Mouse (Mus musculus) cerebellum, postnatal 25 days (tissue): Measurements from ENCODE around the gene Nup54.

Source experiments
- DNase-seq, 2 experiments: peaks; one replicate each; pipeline ENCODE4 v3.0.0; 2021; ENCODE audit warnings: mixed read lengths in 2 of 2

Nup54 gene

DNA sequence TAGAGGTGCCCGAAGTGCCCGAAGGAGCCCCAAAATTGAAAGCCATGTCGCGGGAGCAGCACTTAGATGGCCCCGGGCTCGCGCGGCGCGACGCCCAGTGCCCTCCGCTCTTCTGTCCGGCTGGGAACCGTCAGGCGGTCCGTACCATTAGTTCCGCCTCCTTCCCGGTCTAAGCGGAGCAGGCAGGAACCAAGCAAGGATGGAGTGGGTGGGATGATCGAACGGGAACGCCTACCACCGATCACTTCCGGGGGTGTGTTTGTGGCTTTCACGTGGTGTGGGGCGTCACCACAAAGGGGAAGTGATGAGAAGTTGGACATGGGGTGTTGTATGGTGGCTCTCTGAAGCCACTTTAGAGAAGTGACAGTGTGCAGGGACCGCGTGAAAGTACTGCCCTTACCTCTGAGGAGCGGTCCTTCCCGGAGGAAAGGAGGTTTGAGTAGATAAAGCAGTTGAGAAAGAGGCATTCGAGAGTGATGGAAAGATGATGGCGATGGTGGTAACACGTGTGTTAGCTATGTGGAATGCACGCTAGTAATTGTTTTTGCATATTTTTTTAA, at the start of gene Nup54:
Nup54 (minus strand) TSS at position 195 of the 560 bp plus-strand sequence.
- DNase-seq = peak; percentile 94

- DNase-seq = no peak
Observed at GRCm38 (mm10) chr5:92472863-92473262, 37.8 kb upstream of the Nup54 start.

DNA sequence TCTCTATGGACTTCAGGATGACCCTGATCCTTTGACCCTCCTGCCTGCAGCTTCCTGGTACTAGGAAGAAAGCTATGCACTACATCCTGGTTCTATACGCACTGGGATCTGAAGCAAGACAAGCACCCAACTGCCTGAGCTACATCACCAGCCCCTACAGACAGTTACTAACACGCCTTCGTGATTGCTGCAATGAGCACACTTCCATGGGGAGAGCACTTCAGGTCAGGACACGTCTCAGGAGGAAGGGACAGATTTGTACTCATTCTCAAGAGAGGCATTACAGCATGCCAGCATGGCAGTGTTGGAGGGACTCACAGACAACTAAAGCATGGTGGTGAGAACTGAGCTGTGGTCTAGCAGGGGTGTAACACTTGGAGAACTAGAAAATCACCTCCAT, 36.5 kb upstream of the Nup54 start:
- DNase-seq = no peak

DNA sequence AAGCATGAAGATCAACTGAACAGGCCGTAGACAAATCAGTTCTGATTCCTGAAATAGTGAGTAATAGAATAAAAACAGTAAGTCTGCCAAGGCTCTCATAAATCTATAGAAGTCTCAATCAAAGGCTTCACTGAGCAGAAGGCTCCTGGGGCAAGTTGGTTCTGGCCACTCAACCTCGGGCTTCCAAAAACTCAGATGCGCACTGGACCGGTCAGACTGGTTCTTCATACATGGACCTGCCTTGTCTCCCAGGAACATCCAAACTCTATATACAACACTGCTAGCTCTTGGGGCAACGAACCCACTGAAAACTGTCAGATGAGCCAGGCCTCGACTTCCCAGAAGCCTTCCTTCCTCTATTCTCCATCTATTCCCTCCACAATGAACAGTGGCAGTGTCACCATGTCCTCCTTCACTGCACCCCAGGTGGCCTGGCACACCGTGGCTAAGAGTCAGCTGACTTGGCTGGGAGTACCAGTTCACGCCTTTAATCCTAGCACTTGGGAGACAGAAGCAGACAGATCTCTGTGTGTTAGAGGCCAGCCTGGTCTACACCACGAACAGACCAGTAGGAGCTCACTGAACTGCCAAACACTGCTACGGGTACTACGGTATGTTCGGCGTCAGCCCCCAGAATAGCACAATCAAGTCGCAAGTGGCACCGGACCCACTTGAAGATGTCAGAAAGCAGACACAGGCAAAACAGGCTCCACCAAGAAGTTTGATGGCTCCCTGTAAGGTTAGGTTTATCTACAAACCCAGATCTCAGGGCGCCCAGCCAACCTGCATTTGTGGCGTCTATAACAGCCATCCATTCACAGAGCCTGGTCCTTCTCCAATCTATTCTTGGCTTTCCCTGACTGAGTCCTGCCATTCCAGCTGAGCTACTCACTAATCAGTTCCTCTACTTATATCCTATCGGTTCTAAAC, 34.4 kb upstream of the Nup54 start:
- DNase-seq = peak; percentile 38 to 65

DNA sequence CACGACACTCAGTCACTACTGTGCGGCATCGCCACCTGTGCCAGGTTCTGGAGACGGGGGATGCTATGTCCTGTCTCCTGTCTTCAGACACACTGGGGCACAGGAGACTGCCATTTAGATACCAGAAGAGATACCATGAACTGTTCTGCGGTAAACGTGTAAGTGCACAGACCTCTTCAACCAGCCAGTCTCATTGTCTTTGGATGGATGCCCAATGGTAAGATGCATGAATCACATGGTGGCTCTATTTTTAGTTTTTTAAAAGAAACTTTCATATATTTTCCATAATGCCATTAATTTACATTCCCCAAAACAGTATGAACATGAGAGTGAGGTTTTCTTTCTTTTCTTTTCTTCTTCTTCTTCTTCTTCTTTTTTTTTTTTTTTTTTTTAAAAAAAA, 33.2 kb upstream of the Nup54 start:
- no peak for DNase-seq

DNA sequence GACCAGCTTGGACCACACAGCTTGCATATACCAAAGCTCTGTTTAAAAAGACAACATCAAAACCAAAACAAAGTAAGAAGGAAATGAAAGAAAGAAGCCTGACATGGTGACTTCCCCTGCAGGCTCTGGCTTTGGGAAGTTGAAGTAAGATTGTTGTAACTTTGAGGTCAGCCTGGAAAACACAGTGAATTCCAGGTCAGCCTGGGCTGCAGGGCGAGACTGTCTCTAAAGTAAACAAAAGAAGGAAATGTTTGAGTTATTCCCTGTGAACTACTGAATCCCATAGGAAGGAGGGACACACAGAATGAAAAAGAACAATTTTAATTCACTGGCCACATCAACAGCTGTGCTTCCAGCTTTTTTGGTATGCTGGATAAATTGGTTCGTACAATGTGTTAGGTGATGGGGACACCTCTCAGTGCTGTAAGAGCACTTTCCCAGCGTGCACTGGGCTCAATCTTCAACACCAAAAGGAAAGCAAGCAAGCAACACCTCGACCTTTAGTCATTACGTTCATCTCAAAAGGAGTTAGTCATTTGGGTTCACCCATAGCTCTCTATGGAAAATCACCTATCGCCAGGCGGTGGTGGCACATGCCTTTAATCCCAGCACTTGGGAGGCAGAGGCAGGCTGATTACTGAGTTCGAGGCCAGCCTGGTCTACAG, 32.2 kb upstream of the Nup54 start:
- no peak for DNase-seq

DNA sequence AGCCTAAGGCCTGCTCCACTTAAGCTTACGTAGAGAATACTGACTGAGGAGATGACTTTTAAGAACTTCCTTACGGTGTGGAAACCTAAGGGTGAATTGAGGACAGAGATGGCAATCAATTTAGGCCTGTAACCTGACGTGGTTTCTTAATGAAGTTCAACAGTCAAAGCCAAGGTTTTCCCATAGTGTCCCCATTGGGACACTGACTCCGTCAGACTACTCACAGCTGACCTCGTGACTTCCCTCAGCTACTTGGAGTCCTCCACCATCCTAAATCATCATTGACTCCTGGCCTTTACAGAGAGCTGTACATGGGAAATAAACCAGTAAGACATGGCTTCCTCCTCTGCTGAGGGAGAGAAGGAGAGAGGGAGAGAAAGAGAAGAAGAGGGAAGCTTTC, 30.5 kb upstream of the Nup54 start:
- no peak for DNase-seq

GRCm38 (mm10) chr5:92461321-92461720, 26.3 kb upstream of the Nup54 start:
- DNase-seq = peak; percentile 62 to 83

- DNase-seq = no peak
Observed at GRCm38 (mm10) chr5:92458726-92459125, 23.7 kb upstream of the Nup54 start.

- DNase-seq = no peak
Observed at GRCm38 (mm10) chr5:92457410-92457809, 22.4 kb upstream of the Nup54 start.

DNA sequence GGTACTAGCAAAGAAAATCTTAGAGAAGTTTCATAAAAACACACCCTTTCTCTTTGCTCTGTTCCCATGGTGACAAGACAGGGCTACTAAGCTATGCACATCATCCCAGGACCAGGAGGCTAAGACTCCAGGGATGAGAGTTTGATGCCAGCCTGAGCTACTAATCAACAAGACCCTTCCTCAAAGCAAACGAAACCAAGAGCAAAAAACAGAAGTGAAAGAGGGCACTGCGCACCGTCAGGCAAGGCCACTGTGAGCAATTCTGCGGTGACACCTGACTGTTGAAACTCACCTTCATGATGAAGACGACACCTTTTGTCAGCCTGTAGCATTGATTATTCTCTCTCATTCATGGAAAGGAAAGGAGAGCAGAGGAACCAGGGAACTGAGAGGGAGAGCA, 17.9 kb upstream of the Nup54 start:
- no peak for DNase-seq

DNA sequence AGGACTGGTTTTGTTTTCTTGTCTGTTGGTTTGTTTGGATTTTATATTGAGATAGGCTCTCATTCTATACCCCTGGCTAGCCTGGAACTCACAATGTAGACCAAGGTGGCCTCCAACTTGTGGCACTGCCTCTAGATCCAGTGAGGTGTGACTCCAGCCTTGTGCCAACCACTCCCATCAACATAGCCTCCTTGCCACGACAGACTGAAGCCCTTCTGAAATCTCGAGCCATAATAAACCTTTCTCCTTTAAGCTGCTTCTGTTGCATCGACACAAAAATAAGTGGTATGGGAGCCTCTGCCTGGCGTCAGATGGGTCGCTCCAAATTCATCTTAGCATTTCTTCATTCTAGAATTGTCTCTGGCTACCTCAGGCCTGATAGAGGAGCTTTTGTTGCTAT, 11.7 kb upstream of the Nup54 start:
- no peak for DNase-seq

- no peak for DNase-seq
Observed at GRCm38 (mm10) chr5:92445016-92445415, 10.0 kb upstream of the Nup54 start.

- DNase-seq = no peak
Observed at GRCm38 (mm10) chr5:92442914-92443313, 7.9 kb upstream of the Nup54 start.

GRCm38 (mm10) chr5:92441494-92441893, 6.5 kb upstream of the Nup54 start:
- DNase-seq = peak in 1 of 2 experiments; percentile 17

DNA sequence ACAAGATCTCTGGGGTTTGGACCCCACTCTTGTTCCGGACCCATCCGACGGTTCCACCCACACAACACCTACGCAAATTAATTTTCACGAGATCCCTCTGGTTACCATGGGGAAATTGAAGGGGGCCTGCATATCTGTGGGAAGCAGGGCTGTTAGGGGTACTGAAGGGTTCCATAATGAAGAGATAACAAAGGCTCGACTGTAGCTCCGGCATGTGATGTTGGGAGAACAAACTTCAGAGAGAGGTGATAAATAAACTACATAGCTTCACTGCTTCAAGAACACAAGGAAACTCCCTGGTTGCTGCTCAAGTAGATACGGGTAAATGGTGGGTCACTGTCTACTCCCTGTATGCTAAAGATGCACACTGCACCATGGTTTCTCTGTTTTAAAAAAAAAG, 3.5 kb upstream of the Nup54 start:
- no peak for DNase-seq

DNA sequence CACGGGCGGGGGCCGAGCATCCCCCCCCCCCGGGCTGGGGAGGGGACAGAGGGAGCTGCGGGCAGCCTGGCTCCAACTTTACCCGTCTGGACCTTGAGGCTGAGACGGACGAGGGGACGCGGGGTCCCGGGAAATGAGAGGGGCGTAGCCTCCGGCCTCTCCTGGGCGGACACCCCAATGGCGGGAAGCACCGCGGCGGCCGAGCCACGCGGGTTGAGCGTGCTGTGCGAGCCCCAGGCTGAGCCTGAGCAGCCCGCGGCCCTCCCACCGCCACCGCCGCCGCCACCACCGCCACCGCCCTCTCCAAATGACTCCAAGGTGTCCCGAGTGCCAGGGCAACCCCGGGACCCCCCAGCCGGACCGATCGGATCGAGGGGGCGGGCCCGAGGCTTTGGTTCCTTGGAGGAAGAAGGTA, 441 bp downstream of the Nup54 start:
- no peak for DNase-seq

GRCm38 (mm10) chr5:92434070-92434469, 949 bp downstream of the Nup54 start:
- no peak for DNase-seq

- no peak for DNase-seq
Observed at GRCm38 (mm10) chr5:92431611-92432010, 3.4 kb downstream of the Nup54 start.

GRCm38 (mm10) chr5:92430723-92431122, 4.3 kb downstream of the Nup54 start:
- no peak for DNase-seq

DNA sequence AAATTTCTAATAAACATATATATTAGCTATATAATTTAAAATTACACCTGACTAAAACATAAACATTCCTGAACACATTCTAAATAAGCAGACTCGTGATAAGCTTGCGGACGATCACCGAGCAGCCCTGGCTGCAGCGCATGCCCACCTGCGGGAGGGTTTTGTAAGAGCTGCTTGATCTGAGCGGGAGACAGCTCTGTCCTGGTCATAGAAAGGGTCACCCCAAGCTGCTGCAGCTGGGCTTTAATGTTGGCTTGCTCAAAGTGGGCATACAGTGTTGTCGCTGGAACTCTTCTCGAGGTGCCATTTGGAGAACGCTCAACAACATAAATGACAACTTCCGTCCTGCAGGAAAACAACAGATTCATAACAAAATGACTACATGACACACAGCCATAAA, 10.9 kb downstream of the Nup54 start:
- no peak for DNase-seq

DNA sequence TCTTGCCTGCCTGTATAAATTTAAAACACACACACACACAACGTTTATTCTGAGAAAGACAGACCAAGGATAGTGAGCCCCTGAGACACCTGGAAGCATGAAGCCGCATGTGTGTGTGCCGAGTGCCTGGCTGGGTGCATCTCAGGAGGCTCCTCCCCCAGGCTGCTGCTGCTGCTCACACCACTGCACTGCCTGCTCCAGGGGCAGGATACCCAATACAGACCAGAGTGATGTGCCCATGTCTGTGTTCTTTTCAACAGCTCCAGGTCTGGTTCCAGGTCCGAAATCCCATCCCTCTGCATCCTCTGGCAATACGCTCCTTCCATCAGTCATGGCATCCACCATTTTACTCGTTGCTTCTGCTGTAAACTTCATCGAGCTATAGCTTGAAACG, 21.0 kb downstream of the Nup54 start:
- DNase-seq = no peak

- DNase-seq = no peak
Observed at GRCm38 (mm10) chr5:92413271-92413981, 21.6 kb downstream of the Nup54 start.
